18 mouse cellular contexts compared by ENCODE assay signal in the genomic region with DNA sequence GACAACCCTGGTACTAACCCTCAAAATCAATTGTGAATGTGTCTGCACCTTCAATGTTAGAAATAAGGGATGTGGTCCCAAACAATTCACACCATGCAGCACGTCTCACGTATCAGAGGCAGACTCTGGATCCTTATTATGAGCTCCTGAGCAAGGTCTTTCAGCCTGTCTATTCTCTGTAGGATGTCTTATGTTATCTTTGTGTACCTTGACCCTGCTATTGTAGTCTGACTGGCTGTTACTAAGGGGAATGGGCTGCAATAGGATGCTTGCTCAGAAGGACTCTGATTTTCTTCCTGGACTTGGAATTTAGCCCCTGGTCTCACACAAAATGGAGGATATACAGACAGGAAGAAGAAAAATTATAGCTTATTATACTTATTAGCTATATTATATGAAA.
"Had no signal": no experiment of that assay in that cellular context is flagged by ENCODE, and none has a peak within 500 bp of the region (broad histone marks: within the 10 kb centered on the region; RNA-seq: fewer than 3 reads in every experiment).

No protein-coding gene starts in this region.

- H3K27ac ChIP-seq: midbrain, embryonic 10.5 days; midbrain, embryonic 12.5 days; neural tube, embryonic 13.5 days; neural tube, embryonic 15.5 days; stomach, embryonic 15.5 days; stomach, postnatal 0 days had no signal

- H3K4me2 ChIP-seq: lung, embryonic 14.5 days; midbrain, embryonic 12.5 days; neural tube, embryonic 13.5 days; neural tube, embryonic 15.5 days; stomach, embryonic 15.5 days had no signal

- H3K4me3 ChIP-seq: midbrain, embryonic 10.5 days; midbrain, embryonic 12.5 days; myocyte; neural tube, embryonic 13.5 days; neural tube, embryonic 15.5 days; stomach, embryonic 15.5 days had no signal

- H3K36me3 ChIP-seq: midbrain, embryonic 10.5 days; midbrain, embryonic 12.5 days; neural tube, embryonic 13.5 days; neural tube, embryonic 15.5 days; stomach, embryonic 15.5 days had no signal

- DNase-seq: lung, adult 18-20 months; lung, embryonic 14.5 days; lung, postnatal 10 days; lung, postnatal 4 days; midbrain, embryonic 14.5 days; retina, postnatal 1 day; right cerebral cortex, adult 18-20 months; thymus, adult 2 months; thymus, postnatal 25 days; thymus, postnatal 4 days had no signal

- ATAC-seq: midbrain, embryonic 16.5 days had no signal

- H3K9me3 ChIP-seq: midbrain, embryonic 10.5 days; midbrain, embryonic 12.5 days; neural tube, embryonic 13.5 days; neural tube, embryonic 15.5 days; stomach, embryonic 15.5 days had no signal

- H3K27me3 ChIP-seq: midbrain, embryonic 12.5 days; neural tube, embryonic 13.5 days; neural tube, embryonic 15.5 days; stomach, embryonic 15.5 days had no signal

- H3K9ac ChIP-seq: lung, embryonic 14.5 days; midbrain, embryonic 12.5 days; neural tube, embryonic 13.5 days; neural tube, embryonic 15.5 days; stomach, embryonic 15.5 days had no signal

- H3K4me1 ChIP-seq: midbrain, embryonic 10.5 days; midbrain, embryonic 12.5 days; neural tube, embryonic 13.5 days; neural tube, embryonic 15.5 days; stomach, embryonic 15.5 days had no signal
